Mouse (Mus musculus) cerebellum, adult 2 months (tissue): ENCODE data around the gene Gab2.

Experiments
- CTCF ChIP-seq: fragments of 200-500 bp; IDR thresholded peaks from 2 replicates; pipeline ENCODE4 v1.5.1; 2011; ENCODE audit warnings: low read depth, mild to moderate bottlenecking, control low read depth, low read length, moderate library complexity, borderline replicate concordance; ENCODE audit not compliant: insufficient read depth
- POLR2A ChIP-seq: fragments of 200-500 bp; IDR thresholded peaks from 2 replicates; pipeline ENCODE4 v1.6.1; 2011; ENCODE audit warnings: low read length, control low read depth, borderline replicate concordance; ENCODE audit not compliant: insufficient read depth

GRCm38 (mm10) chr7:97345229-97345871 is 264.0 kb downstream of the Gab2 start:
- TF ChIP-seq CTCF (no peak), POLR2A (no peak)
